Comparison of ENCODE assay signal across 8 mouse cellular contexts in the genomic region with DNA sequence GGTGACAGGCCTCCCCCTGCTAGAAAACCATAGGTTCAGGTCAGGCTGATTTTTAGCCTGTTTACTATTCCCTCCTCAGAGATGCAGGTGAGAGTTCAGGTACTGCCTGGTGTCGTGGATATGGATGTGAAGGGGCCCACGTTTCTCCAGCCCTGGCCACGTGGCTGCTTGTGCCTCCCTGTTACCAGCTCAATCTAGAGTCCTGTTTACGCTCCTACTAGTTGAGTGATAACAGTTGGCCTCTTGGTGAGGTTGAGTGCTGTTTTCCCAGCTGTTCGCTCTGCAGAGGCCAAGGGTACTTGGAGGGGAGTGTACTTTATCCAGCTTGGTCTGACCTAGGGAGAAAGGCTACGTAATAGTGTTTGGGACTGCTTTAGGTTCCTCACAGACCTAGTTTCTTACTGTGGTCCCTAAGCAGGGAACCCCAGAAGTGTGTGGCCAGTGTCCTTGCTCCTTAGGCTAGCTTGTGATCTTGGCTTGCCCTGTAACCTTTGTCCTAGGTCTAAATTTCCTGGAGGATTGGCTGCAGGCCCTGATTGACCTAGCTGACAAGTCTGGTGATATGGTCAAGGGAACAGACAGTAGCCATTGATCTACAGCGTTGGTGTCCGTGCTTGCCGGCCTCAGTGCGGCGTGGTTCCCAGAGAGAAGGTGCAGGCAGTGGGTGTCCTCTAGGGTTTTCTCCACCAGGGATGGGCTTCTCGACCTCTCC. TPM values are rescaled to one million over a fixed set of nuclear protein-coding genes. Genes with fewer than 3 reads are reported as not detected.
DNase-seq lines count a peak whose midpoint lies in the region; ATAC-seq lines count a peak whose summit lies in the region.

No protein-coding gene starts in this region.

- H3K9me3 ChIP-seq in embryonic facial prominence, embryonic 14.5 days (ENCODE audit: control insufficient read depth, low read length), result no peaks in the 10 kb centered on the region
- no peaks in the 10 kb centered on the region for H3K9me3 ChIP-seq in hindbrain, embryonic 16.5 days (ENCODE audit: control insufficient read depth, low read length)
- no peaks in the 10 kb centered on the region for H3K9me3 ChIP-seq in liver, embryonic 13.5 days (replicated peaks)

- peak; percentile 97 for DNase-seq in heart, adult 11 months
- no peak for DNase-seq in heart, postnatal 14 days
- no peak for DNase-seq in embryonic facial prominence, embryonic 14.5 days (ENCODE audit: low spot score)
- peak; percentile 36 for DNase-seq in liver, embryonic 13.5 days
- DNase-seq in skeletal muscle tissue, adult 2 months (ENCODE audit: low read depth, low spot score), result peak; percentile 35
- DNase-seq in right cerebral cortex, postnatal 10 days (ENCODE audit: low spot score in 2 of 2), result no peak
- DNase-seq in urinary bladder, postnatal 10 days (ENCODE audit: low spot score), result no peak

- peaks cover 14% of the 10 kb centered on the region; the same call in 1 of the 2 replicates for H3K36me3 ChIP-seq in embryonic facial prominence, embryonic 14.5 days (ENCODE audit: control insufficient read depth, insufficient read depth, low read length)
- no peaks in the 10 kb centered on the region for H3K36me3 ChIP-seq in hindbrain, embryonic 16.5 days (ENCODE audit: control insufficient read depth, insufficient read depth, low read length)
- H3K36me3 ChIP-seq in liver, embryonic 13.5 days, result peaks cover 10% of the 10 kb centered on the region; the same call in 1 of the 2 replicates

- WGBS in embryonic facial prominence, embryonic 14.5 days, result 66% methylated on average over 12 of the region's 12 CpGs
- WGBS in hindbrain, embryonic 16.5 days, result 68% methylated on average over 12 of the region's 12 CpGs
- 47% methylated on average over 12 of the region's 12 CpGs for WGBS in liver, embryonic 13.5 days (ENCODE audit: insufficient replicate concordance)

- intact Hi-C loops in heart, postnatal 14 days (cut with DNase I), result loop anchor here (5.0 kb wide), 1 partner anchor 94 kb away; the partner anchor contains the start of gene Zfp607b

- peak overlapping the region; percentile 79 for H3K4me3 ChIP-seq in embryonic facial prominence, embryonic 14.5 days (ENCODE audit: low read depth, low read length)
- H3K4me3 ChIP-seq in hindbrain, embryonic 16.5 days (ENCODE audit: low read length), result peak overlapping the region; percentile 77
- H3K4me3 ChIP-seq in liver, embryonic 13.5 days (replicated peaks), result peak overlapping the region; percentile 73

- ATAC-seq in embryonic facial prominence, embryonic 14.5 days (ENCODE audit: low read depth), result no peak
- no peak for ATAC-seq in hindbrain, embryonic 16.5 days
- peak; percentile 25 for ATAC-seq in liver, embryonic 13.5 days (ENCODE audit: low read depth)

- H3K4me1 ChIP-seq in embryonic facial prominence, embryonic 14.5 days (ENCODE audit: control insufficient read depth, insufficient read depth, low read length), result peaks cover 24% of the 10 kb centered on the region
- peaks cover 29% of the 10 kb centered on the region for H3K4me1 ChIP-seq in hindbrain, embryonic 16.5 days (ENCODE audit: control insufficient read depth, insufficient read depth, low read depth, low read length)
- peaks cover 65% of the 10 kb centered on the region for H3K4me1 ChIP-seq in liver, embryonic 13.5 days (replicated peaks)

- peak overlapping the region; percentile 71 for H3K4me2 ChIP-seq in embryonic facial prominence, embryonic 14.5 days (ENCODE audit: low read depth, low read length)
- H3K4me2 ChIP-seq in hindbrain, embryonic 16.5 days (ENCODE audit: low read length), result peak overlapping the region; percentile 80
- H3K4me2 ChIP-seq in liver, embryonic 13.5 days, result peak overlapping the region; percentile 93

- H3K9ac ChIP-seq in embryonic facial prominence, embryonic 14.5 days (ENCODE audit: low read depth, low read length), result peak overlapping the region; percentile 86
- H3K9ac ChIP-seq in hindbrain, embryonic 16.5 days (ENCODE audit: low read depth, low read length), result peak overlapping the region; percentile 88
- H3K9ac ChIP-seq in liver, embryonic 13.5 days, result peak overlapping the region; percentile 90

- H3K27me3 ChIP-seq in embryonic facial prominence, embryonic 14.5 days (replicated peaks; ENCODE audit: control insufficient read depth, insufficient read depth, low read length), result no peaks in the 10 kb centered on the region
- no peaks in the 10 kb centered on the region for H3K27me3 ChIP-seq in hindbrain, embryonic 16.5 days (replicated peaks; ENCODE audit: control insufficient read depth, insufficient read depth, low read length)
- no peaks in the 10 kb centered on the region for H3K27me3 ChIP-seq in liver, embryonic 13.5 days

- H3K27ac ChIP-seq in embryonic facial prominence, embryonic 14.5 days (replicated peaks; ENCODE audit: low read depth, low read length), result peak overlapping the region; percentile 98
- H3K27ac ChIP-seq in hindbrain, embryonic 16.5 days (ENCODE audit: low read depth, low read length), result 0 out of 2 replicates have a peak overlapping the region, but pooled peaks have one; percentile 13
- H3K27ac ChIP-seq in liver, embryonic 13.5 days, result peak overlapping the region; percentile 99

RNA-seq across cellular contexts. Expression of gene Akt2, which starts 1.7 kb away (rescaled TPM):
- 100 to 1,000 TPM; 169 to 170 TPM for total RNA-seq in heart, postnatal 14 days (2021)
- 114 and 123 TPM in 2 replicates for polyA plus RNA-seq in embryonic facial prominence, embryonic 14.5 days (2014; fragmentation: Nextera tagmentation; extraction: Ambion mirVana)
- 63.0 and 72.9 TPM in 2 replicates for polyA plus RNA-seq in hindbrain, embryonic 16.5 days (2015; fragmentation: Nextera tagmentation; extraction: Ambion mirVana)
- 29.6 and 32.3 TPM in 2 replicates for polyA plus RNA-seq in liver, embryonic 13.5 days (2015; fragmentation: Nextera tagmentation; extraction: Ambion mirVana)

RNA-seq across cellular contexts. Expression of gene 2310022A10Rik, which starts 40.1 kb away (rescaled TPM):
- 10 to 100 TPM; 53.0 to 62.2 TPM for total RNA-seq in heart, postnatal 14 days (2021)
- polyA plus RNA-seq in embryonic facial prominence, embryonic 14.5 days (2014; fragmentation: Nextera tagmentation; extraction: Ambion mirVana), result 28.7 and 32.7 TPM in 2 replicates
- polyA plus RNA-seq in hindbrain, embryonic 16.5 days (2015; fragmentation: Nextera tagmentation; extraction: Ambion mirVana), result 33.7 and 35.7 TPM in 2 replicates
- 19.7 and 22.8 TPM in 2 replicates for polyA plus RNA-seq in liver, embryonic 13.5 days (2015; fragmentation: Nextera tagmentation; extraction: Ambion mirVana)

RNA-seq across cellular contexts. Expression of gene Pld3, which starts 40.1 kb away (rescaled TPM):
- 10 to 100 TPM; 29.0 to 31.8 TPM for total RNA-seq in heart, postnatal 14 days (2021)
- polyA plus RNA-seq in embryonic facial prominence, embryonic 14.5 days (2014; fragmentation: Nextera tagmentation; extraction: Ambion mirVana), result 111 TPM in 2 replicates
- 231 and 263 TPM in 2 replicates for polyA plus RNA-seq in hindbrain, embryonic 16.5 days (2015; fragmentation: Nextera tagmentation; extraction: Ambion mirVana)
- polyA plus RNA-seq in liver, embryonic 13.5 days (2015; fragmentation: Nextera tagmentation; extraction: Ambion mirVana), result 53.8 and 58.5 TPM in 2 replicates

Comparison
In these comparisons a context has a peak if more than half of its experiments do, and no peak if none do; other contexts are left out.
1. DNase-seq: peak in heart, adult 11 months (single experiment), liver, embryonic 13.5 days (single experiment) and skeletal muscle tissue, adult 2 months (single experiment); none in heart, postnatal 14 days (0 of 2), embryonic facial prominence, embryonic 14.5 days (single experiment), right cerebral cortex, postnatal 10 days (0 of 2) and urinary bladder, postnatal 10 days (single experiment).
2. H3K27ac ChIP-seq: peak in every context shown above with its lines; median percentile 99 in liver, embryonic 13.5 days; 98 in embryonic facial prominence, embryonic 14.5 days; 13 in hindbrain, embryonic 16.5 days.
3. Peak in every context shown above with its lines, with median percentiles within 50 percentile points of each other: H3K4me2 ChIP-seq, H3K4me3 ChIP-seq and H3K9ac ChIP-seq.